In the genomic region with DNA sequence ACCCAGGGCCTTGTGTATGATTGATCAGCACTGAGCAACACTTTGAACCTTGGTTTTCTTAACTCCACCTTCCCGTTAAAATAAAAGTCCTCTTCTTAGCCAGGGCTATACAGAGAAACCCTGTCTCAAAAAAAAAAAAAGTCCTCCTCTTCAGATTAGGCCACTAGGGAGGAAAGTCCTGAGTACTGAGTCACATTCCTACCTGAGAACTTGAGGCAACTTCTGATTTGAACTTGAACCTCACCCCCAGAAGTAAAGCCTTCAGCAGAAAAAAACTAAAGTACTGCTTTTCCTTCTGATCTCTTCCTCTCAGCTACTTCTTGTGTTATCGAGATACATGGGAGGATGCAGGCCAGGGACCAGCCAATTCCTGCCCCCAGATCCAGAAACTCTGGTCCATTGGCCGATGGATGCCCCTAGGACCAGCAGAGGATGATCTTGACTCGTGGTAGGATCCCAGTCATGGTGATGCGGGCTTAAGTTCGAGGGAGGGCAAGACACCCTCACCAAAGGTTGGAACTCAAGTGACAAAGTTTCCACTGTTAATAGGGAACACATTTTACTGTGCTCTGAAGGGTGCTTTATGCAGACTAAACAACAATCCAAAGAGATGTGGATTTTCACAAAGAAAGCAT, we compare ENCODE assay signal across 9 mouse cellular contexts. TPM values are rescaled to one million over a fixed set of nuclear protein-coding genes. Genes with fewer than 3 reads are reported as not detected.
DNase-seq lines count a peak whose midpoint lies in the region; ATAC-seq and TF ChIP-seq lines count a peak whose summit lies in the region.
"Had no signal": no experiment of that assay in that cellular context is flagged by ENCODE, and none has a peak within 500 bp of the region (broad histone marks: within the 10 kb centered on the region; RNA-seq: fewer than 3 reads in every experiment).

No protein-coding gene starts in this region.

- ATAC-seq in embryonic facial prominence, embryonic 12.5 days (ENCODE audit: insufficient number of reproducible peaks, insufficient read depth, low FRiP score, low TSS enrichment): no peak
- no peak for ATAC-seq in intestine, embryonic 15.5 days
- no peak for ATAC-seq in neural tube, embryonic 12.5 days (ENCODE audit: low FRiP score, low read depth)

- H3K9me3 ChIP-seq in embryonic facial prominence, embryonic 12.5 days: no peaks in the 10 kb centered on the region
- no peaks in the 10 kb centered on the region for H3K9me3 ChIP-seq in intestine, embryonic 15.5 days
- H3K9me3 ChIP-seq in neural tube, embryonic 12.5 days: no peaks in the 10 kb centered on the region

- peak overlapping the region; percentile 92 for H3K27ac ChIP-seq in layer of hippocampus, adult 2 months
- H3K27ac ChIP-seq in embryonic facial prominence, embryonic 12.5 days: peak overlapping the region; percentile 88
- no peak overlapping the region for H3K27ac ChIP-seq in intestine, embryonic 15.5 days
- no peak overlapping the region for H3K27ac ChIP-seq in neural tube, embryonic 12.5 days

- peak overlapping the region; percentile 67 for H3K4me3 ChIP-seq in layer of hippocampus, adult 2 months
- H3K4me3 ChIP-seq in embryonic facial prominence, embryonic 12.5 days: peak overlapping the region; percentile 52
- peak overlapping the region; percentile 55; the same call in 1 of the 2 replicates for H3K4me3 ChIP-seq in intestine, embryonic 15.5 days (replicated peaks)
- peak overlapping the region; percentile 56; the same call in 1 of the 2 replicates for H3K4me3 ChIP-seq in neural tube, embryonic 12.5 days

- H3K27me3 ChIP-seq in embryonic facial prominence, embryonic 12.5 days: peaks cover 15% of the 10 kb centered on the region; the same call in 1 of the 2 replicates
- H3K27me3 ChIP-seq in intestine, embryonic 15.5 days (replicated peaks): no peaks in the 10 kb centered on the region
- H3K27me3 ChIP-seq in neural tube, embryonic 12.5 days (replicated peaks): peaks cover 25% of the 10 kb centered on the region

- peaks cover 37% of the 10 kb centered on the region for H3K4me1 ChIP-seq in embryonic facial prominence, embryonic 12.5 days
- peaks cover 27% of the 10 kb centered on the region for H3K4me1 ChIP-seq in intestine, embryonic 15.5 days (replicated peaks)
- peaks cover 27% of the 10 kb centered on the region for H3K4me1 ChIP-seq in neural tube, embryonic 12.5 days

- WGBS in embryonic facial prominence, embryonic 12.5 days: 60% methylated on average over 6 of the region's 6 CpGs
- WGBS in intestine, embryonic 15.5 days: 75% methylated on average over 6 of the region's 6 CpGs
- WGBS in neural tube, embryonic 12.5 days: 83% methylated on average over 6 of the region's 6 CpGs

- H3K36me3 ChIP-seq in embryonic facial prominence, embryonic 12.5 days: peaks cover 20% of the 10 kb centered on the region
- H3K36me3 ChIP-seq in intestine, embryonic 15.5 days: peaks cover 4% of the 10 kb centered on the region
- H3K36me3 ChIP-seq in neural tube, embryonic 12.5 days: peaks cover 25% of the 10 kb centered on the region

- no peak for DNase-seq in layer of hippocampus, adult 2 months (ENCODE audit: low spot score in 2 of 2)
- no peak for DNase-seq in layer of hippocampus, adult 18-20 months (ENCODE audit: low spot score in 2 of 2)
- no peak for DNase-seq in cerebellum, postnatal 4 days (ENCODE audit: low spot score in 2 of 2)
- no peak for DNase-seq in T-cell, adult 2 months (ENCODE audit: low spot score)
- no peak for DNase-seq in urinary bladder, postnatal 25 days (ENCODE audit: low spot score)
- DNase-seq: adrenal gland, postnatal 14 days had no signal

- TF ChIP-seq CTCF in layer of hippocampus, adult 2 months (conservative IDR thresholded peaks at IDR 0.05): no peak

- peak overlapping the region; percentile 75 for H3K4me2 ChIP-seq in embryonic facial prominence, embryonic 12.5 days (replicated peaks)
- H3K4me2 ChIP-seq in intestine, embryonic 15.5 days (replicated peaks): peak overlapping the region; percentile 92
- peak overlapping the region; percentile 90 for H3K4me2 ChIP-seq in neural tube, embryonic 12.5 days (replicated peaks)

- H3K9ac ChIP-seq in embryonic facial prominence, embryonic 12.5 days: no peak overlapping the region
- H3K9ac ChIP-seq in intestine, embryonic 15.5 days: peak overlapping the region; percentile 67; the same call in 1 of the 2 replicates
- peak overlapping the region; percentile 77; the same call in 1 of the 2 replicates for H3K9ac ChIP-seq in neural tube, embryonic 12.5 days

RNA-seq across cellular contexts. Expression of a gene that starts 2.4 kb away (rescaled TPM):
- under 1 TPM; 0.66 to 0.82 TPM for total RNA-seq in layer of hippocampus, adult 2 months (2021)
- total RNA-seq in layer of hippocampus, adult 18-20 months (2021): under 1 TPM; 0.50 to 0.61 TPM
- 1.9 and 2.0 TPM in 2 replicates for polyA plus RNA-seq in embryonic facial prominence, embryonic 12.5 days (2016; fragmentation: Nextera tagmentation; extraction: Ambion mirVana)
- polyA plus RNA-seq in intestine, embryonic 15.5 days (2015; fragmentation: Nextera tagmentation; extraction: Ambion mirVana): 0.86 and 0.87 TPM in 2 replicates
- polyA plus RNA-seq in neural tube, embryonic 12.5 days (2016; fragmentation: Nextera tagmentation; extraction: Ambion mirVana): 0.83 and 0.95 TPM in 2 replicates

RNA-seq across cellular contexts. Expression of a gene that starts 6.3 kb away (rescaled TPM):
- total RNA-seq in layer of hippocampus, adult 2 months (2021): 10 to 100 TPM; 40.7 to 41.2 TPM
- 10 to 100 TPM; 42.1 to 44.4 TPM for total RNA-seq in layer of hippocampus, adult 18-20 months (2021)
- 11.6 and 14.1 TPM in 2 replicates for polyA plus RNA-seq in embryonic facial prominence, embryonic 12.5 days (2016; fragmentation: Nextera tagmentation; extraction: Ambion mirVana)
- polyA plus RNA-seq in intestine, embryonic 15.5 days (2015; fragmentation: Nextera tagmentation; extraction: Ambion mirVana): 8.4 and 8.7 TPM in 2 replicates
- polyA plus RNA-seq in neural tube, embryonic 12.5 days (2016; fragmentation: Nextera tagmentation; extraction: Ambion mirVana): 9.7 and 9.8 TPM in 2 replicates

RNA-seq across cellular contexts. Expression of a gene that starts 8.2 kb away (rescaled TPM):
- total RNA-seq in layer of hippocampus, adult 2 months (2021): 1 to 10 TPM in 1 of 2 experiments, not detected in 1; 1.1 TPM
- 1 to 10 TPM in 1 of 2 experiments, under 1 TPM in 1; 0.63 to 2.0 TPM for total RNA-seq in layer of hippocampus, adult 18-20 months (2021)
- 0.28 TPM in 1 of 2 replicates, not detected in the other for polyA plus RNA-seq in embryonic facial prominence, embryonic 12.5 days (2016; fragmentation: Nextera tagmentation; extraction: Ambion mirVana)
- polyA plus RNA-seq in intestine, embryonic 15.5 days (2015; fragmentation: Nextera tagmentation; extraction: Ambion mirVana): 1.5 and 1.6 TPM in 2 replicates
- 0.54 TPM in 1 of 2 replicates, not detected in the other for polyA plus RNA-seq in neural tube, embryonic 12.5 days (2016; fragmentation: Nextera tagmentation; extraction: Ambion mirVana)
- total RNA-seq: adrenal gland, postnatal 14 days had no signal

RNA-seq across cellular contexts. Expression of a gene that starts 17.5 kb away (rescaled TPM):
- 1 to 10 TPM; 2.8 TPM for total RNA-seq in layer of hippocampus, adult 2 months (2021)
- 1 to 10 TPM; 3.5 to 4.1 TPM for total RNA-seq in layer of hippocampus, adult 18-20 months (2021)
- polyA plus RNA-seq in embryonic facial prominence, embryonic 12.5 days (2016; fragmentation: Nextera tagmentation; extraction: Ambion mirVana): 9.0 and 9.4 TPM in 2 replicates
- 8.9 and 9.4 TPM in 2 replicates for polyA plus RNA-seq in intestine, embryonic 15.5 days (2015; fragmentation: Nextera tagmentation; extraction: Ambion mirVana)
- 10.2 and 10.8 TPM in 2 replicates for polyA plus RNA-seq in neural tube, embryonic 12.5 days (2016; fragmentation: Nextera tagmentation; extraction: Ambion mirVana)

RNA-seq across cellular contexts. Expression of a gene that starts 30.9 kb away (rescaled TPM):
- 100 to 1,000 TPM; 256 to 257 TPM for total RNA-seq in layer of hippocampus, adult 2 months (2021)
- 100 to 1,000 TPM; 274 to 277 TPM for total RNA-seq in layer of hippocampus, adult 18-20 months (2021)
- polyA plus RNA-seq in embryonic facial prominence, embryonic 12.5 days (2016; fragmentation: Nextera tagmentation; extraction: Ambion mirVana): 191 and 206 TPM in 2 replicates
- 115 and 121 TPM in 2 replicates for polyA plus RNA-seq in intestine, embryonic 15.5 days (2015; fragmentation: Nextera tagmentation; extraction: Ambion mirVana)
- polyA plus RNA-seq in neural tube, embryonic 12.5 days (2016; fragmentation: Nextera tagmentation; extraction: Ambion mirVana): 215 and 218 TPM in 2 replicates

Comparison
In these comparisons a context has a peak if more than half of its experiments do, and no peak if none do; other contexts are left out.
1. H3K27ac ChIP-seq: peak in layer of hippocampus, adult 2 months (single experiment) and embryonic facial prominence, embryonic 12.5 days (single experiment); none in intestine, embryonic 15.5 days (single experiment) and neural tube, embryonic 12.5 days (single experiment).
2. Peak in every context shown above with its lines, with median percentiles within 50 percentile points of each other: H3K4me3 ChIP-seq and H3K4me2 ChIP-seq.